Mouse (Mus musculus) CD8-positive naive resting alpha-beta T cell, adult 2 months (primary cell): ENCODE measurements at regions not wholly inside any gene's neighbourhood (a gene's known extent, or its start where the extent isn't known, plus 50 kb on each side); places are given as distances from the start of the nearest gene placed in this dataset.

Experiments used
- DNase-seq, 2 experiments: peaks; one replicate each; pipeline ENCODE4 v3.0.0; 2022; ENCODE audit warnings: low read depth in 2 of 2, low spot score in 2 of 2

DNA sequence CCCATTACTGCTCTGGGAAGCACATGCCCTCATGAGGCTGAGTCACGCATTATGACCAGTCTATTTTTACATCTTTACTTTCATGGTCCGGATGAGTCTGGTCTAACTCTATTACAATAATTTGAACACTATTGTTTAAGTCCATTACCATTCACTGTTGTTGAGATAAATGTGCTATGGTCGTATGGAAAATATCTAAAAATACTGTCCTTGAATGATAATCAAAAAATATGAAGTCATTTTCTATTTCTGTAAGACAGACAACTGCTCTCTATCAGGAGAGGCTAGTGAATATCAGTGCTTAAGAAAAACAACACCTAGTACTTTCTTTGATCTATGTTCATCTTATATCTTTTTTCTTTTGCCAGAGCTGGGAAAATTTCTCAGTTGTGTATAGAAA lies 359.6 kb upstream of the Atp2b1 start:
- DNase-seq = no peak

DNA sequence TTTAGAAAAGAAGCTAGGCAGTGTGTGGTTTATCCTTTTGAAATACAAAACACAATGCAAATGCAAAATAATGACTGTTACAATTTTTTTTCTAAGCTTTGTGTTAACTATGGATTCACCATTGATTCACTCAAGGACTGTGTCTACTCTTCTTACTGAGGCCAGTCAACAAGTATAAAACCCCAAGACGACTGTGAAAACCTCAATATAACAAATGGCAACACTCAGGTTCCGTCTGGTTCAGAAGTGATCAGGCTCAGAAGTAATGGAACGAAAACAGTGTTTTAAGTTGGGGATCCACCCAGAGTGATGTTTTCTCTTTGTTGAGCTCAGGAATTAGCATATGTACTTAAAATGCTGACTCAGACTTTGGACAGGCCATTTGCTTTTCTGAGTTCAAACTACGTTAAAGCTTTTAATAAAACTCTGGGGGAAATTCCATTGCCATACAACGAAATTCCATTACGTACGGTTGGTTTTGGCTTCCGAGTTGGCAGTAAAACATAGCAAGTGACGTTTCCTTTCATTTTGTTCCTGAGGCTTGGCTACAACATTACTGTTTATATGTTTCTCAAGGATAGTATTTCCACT lies 356.6 kb upstream of the Atp2b1 start:
- no peak for DNase-seq

DNA sequence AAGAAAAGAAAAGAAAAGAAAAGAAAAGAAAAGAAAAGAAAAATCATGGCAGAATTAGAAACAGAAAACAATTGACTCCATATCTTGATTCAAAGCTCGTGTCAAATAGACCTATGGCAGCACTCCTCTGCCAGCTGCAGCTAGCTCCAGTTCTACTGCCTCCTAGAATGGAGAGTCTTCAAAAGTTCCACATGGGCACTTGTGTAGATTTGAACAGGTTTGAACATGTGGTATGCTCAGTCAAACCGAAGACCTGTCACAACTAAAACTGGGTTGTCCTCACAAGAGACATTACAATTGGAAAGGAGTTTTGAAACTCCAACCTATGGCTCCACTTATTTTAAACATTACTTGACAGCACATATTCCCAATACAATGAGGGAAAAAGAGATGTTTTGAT lies 355.6 kb upstream of the Atp2b1 start:
- DNase-seq = no peak

DNA sequence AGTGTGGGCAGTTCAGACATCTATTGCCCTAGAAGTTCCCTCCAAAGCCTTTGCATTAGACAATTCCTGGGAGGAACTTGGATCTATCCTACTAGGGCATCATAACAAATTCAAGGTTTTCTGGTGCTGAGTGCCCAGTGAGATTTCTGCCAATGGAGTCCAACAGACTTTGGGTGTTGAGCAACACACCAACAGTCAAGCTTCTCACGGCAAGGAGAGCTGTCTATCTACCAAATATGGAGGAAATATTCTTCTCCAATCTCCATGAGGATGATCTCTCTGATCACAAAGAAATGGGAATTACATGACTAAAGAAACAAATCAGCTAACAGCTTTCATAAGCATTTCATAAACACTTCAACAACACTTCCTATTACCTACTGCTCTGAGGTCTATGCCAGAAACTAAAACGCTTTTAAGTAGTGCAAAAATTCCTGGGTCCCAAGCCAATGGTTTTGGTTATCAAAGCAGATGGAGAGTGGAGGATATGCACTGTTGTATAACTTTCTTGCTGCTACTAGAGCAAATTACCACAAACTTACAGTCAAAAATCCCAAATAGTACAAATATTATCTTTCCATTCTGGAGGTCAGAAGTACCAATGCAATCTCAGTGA lies 351.8 kb upstream of the Atp2b1 start:
- no peak for DNase-seq

DNA sequence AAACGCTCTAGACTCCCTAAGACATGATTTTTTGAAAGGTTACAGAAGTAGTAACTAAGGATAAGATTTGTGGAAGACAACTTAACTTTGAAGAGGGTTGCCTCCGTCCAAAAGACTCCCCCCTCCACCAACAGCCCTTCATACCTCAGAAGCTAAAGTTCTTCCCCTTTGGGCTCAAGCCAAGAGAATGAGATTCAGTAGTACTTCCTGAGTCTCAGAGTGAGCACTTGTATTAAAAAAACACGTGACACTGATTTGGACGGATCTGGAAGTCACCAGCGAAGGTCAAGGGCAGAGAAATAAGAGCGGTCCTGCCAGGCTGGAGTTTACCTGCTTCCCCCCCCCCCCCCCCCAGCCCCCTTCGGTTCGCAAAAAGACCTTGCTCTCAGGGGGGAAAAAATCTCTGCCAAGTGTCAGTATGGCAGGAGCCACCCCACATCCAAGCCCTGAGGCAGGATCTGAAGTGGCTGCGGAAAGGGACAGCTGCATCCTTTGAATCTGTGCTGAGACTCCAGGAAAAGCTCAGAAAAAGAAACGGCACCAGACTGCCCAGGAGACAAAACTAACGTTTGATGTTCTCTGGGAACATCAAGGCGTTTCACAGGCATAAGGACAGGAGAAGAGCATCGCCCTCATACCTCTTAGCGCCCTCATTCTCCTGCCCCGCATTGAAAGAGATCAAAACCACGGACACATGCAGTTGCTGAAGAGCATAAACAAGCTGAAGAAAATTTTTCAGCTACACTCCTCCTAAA lies 341.2 kb upstream of the Atp2b1 start:
- DNase-seq = no peak

DNA sequence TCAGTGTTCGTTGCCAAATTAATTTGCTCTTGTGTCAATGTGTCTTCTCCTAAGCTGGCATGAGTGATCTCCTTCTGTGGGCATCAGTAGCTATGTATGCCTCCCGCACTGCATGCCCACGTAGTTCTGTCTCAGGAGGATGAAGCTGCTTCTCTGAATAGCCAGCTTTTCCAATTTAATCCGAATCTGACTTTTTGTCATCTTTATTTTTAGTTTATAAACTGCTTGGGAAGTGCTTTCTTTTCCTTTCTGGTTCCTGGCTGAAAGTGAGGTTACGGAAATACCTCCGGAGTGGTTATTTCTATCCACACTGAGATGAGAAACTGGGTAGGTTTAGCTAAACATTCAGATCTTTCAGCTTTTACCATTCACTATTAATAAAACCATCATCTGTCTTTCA lies 337.2 kb upstream of the Atp2b1 start:
- DNase-seq = no peak

DNA sequence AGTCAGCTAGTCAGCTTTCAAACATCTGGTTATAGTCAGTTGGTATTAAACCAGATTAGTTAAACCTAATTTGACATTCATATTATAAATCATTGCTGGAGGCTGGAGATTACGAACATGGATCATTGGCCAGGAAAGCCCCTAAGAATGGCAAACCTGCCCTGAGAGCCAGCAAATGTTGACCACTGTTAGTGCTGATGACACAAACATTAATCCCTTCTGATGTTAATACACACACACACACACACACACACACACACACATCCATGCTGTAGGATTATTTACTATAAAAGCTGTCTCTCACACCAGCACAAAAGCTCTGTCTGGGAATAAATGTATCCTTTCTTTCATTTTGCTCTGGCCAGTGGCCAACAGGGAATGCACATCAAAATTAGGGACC lies 329.4 kb upstream of the Atp2b1 start:
- no peak for DNase-seq

DNA sequence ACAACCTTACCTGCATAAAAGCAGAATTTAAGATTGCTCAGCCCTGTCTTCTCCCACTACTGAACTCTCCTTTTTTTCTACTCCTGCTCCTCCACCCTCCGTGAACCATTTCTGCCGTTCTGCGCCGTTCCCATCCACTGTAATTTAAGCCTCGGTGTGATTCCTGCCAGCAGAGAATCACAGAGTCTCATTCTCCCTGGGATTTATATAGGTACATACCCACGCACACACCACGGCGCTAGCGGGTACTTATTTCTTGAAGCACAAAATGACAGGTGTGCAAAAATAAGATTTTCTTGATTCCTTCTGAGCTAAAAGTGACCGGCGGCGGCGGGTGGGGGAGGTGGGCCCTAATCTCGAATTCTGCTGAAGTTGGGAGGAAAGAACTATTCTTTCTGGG lies 324.5 kb upstream of the Atp2b1 start:
- DNase-seq = no peak

DNA sequence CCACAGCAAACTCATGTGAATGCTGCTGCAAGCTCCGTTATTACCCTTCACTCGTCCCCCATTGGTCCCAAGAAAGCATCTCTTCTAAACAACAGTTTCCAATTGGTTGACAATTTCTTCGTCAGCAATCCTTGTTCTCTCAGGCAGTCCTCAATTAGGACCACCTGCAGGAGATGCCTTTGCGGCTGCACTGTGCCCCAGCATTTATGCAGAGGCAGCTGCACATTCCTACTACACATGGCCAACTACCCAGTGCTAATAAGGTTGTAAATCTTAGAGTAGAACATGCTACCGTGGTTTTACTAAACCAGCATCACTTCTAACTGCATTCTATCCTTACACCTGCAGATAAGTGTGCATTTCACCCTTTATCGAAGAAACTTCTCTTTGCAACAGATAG lies 322.1 kb upstream of the Atp2b1 start:
- no peak for DNase-seq

DNA sequence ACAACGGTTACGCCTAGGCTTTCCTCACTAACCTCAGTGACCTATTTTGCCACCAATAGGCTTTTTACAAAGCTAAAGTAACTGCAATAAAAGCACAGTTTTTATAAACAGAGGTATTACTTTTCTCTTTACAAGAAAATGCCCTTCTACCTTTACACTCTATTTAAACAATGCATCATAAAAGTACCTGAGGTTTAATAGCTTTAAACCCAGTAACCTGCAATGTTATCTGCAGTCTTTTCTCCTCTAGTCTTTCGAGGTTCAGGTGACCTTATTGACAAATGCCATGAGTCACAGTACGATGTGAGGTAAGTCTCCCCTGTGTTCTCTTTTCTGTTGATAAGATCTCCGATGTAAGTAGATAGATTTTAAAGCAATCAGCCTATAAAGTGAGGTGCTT lies 320.3 kb upstream of the Atp2b1 start:
- no peak for DNase-seq

DNA sequence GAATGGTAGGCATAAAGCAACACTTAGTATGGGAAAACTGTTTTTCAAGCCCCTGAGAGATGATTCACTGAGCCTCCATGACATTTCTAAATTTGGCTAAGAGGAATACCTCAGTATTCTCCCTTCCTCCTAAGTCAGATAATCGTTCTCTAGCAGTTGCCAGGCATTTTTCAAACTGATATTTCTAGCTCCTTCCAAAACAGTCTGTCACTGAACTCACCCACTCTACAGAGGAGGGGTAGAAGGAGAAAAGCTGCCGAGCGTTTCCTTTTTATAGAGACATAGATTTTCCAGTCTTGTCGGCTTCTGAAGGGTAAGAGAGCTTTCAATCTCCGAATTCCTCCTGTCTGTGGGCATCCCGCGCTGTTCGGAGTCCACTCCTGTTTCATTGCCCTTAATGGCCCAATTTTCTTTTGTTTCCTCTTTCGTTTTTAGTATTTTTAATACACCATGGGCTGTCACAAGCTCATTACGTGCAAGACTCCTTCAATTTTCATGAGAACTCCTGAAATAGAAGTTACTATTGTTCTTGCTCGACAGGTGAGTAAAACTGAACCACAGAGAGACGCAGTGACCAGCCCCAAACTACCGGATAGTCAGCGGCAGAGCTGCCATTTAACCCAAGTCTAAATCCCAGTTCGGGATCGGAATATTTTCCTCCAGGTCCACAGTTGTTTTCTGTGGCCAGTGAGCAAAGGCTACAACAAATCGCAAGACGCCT lies 305.8 kb upstream of the Atp2b1 start:
- DNase-seq = no peak

DNA sequence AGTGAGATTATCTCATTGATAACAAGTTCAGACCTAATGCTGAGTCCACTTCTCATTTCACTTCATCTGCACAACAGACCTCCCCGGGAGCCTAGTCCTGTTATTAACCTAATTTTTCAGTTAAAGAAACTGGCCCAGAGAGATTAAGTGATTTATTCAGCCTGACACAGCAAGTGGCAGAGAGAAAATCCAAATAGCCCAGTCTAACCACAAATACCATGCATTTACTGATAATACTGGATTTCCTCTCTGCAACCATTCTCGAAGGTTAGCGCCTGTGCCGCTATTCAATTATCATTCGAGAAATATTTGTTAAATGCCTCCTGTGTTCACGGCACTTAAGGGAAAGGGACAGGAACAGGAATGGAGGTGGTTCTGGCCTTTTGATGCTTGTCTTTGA lies 303.5 kb upstream of the Atp2b1 start:
- DNase-seq = no peak

DNA sequence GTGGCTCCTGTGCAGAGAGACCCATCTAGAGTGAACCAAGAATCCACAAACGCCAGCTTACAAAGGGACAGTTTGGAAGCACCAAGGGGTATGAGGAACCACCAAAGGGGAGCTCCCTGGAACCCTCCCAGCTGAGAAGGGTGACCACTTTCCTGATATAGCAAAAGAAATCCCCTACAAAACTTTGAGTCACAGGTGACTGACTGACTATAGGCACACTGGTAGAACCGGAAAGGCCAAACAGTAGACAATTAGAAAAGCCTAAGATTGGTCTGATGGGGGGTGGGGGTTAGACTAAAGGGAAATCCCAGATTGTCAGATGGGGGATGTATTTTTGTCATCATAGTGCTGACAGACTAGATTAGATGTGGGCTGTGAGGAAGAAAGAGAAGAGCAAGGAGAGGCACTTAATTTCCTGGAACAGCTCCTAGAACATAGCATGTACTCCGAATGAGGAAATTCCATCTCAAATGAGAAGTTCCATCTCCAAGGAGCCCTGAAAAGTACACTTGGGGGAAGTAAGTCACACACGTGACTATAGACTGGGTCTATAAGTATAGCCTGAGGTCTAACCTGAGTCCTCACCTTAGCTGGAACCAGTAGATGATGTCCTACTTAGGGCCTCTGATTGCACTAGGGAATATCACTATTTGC lies 302.4 kb upstream of the Atp2b1 start:
- no peak for DNase-seq

DNA sequence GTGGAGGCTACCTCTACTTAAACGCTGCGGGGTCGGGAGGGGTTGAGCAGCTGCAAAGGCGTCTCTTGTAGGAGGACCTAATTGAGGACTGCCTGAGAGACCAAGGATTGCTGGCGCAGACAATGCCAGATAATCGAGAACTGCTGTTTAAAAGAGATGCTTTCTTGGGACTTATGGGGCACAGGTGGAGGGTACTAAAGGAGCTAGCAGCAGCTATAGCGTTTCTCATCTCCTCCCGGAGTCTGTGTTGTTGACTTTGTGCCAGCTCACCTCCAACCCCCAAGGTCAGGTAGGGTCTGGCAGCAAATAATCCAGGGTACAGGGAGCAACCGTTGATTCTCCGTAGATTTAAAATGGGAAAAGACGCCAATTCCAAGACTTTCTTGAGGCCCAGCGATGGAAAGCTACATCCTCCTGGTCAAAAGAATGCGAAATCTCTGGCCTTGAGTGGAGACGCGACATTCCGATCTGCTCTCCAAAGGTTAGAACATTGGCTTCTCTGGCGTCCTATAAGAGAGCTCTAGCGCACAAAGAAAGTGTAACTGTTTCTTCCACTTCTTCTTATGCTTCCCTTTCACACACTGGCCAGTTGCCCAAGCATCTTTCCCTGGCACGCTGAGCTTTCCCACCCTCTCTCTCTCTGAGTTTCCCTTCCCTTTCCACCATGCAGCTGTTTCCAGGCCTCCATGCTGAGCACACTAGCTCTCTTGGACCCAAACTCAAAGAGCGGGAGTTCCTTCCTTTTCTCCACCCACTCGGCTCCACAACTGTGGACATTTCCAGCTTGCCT lies 295.3 kb upstream of the Atp2b1 start:
- no peak for DNase-seq

DNA sequence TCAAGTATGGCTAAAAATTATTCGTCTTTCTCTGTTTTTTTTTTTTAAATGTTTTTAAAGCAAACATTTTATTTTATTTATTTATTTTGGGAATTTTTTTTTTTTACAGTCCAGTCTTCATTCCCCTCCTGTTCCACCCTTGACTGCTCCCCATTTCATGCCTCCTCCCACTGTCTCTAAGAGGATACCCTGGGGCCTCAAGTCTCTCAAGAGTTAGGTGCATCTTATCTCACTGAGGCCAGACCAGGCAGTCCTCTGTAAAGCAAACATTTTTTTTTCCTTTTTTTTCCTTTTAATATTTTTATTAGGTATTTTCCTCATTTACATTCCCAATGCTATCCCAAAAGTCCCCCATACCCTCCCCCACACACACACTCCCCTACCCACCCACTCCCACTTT lies 290.1 kb upstream of the Atp2b1 start:
- DNase-seq = no peak

DNA sequence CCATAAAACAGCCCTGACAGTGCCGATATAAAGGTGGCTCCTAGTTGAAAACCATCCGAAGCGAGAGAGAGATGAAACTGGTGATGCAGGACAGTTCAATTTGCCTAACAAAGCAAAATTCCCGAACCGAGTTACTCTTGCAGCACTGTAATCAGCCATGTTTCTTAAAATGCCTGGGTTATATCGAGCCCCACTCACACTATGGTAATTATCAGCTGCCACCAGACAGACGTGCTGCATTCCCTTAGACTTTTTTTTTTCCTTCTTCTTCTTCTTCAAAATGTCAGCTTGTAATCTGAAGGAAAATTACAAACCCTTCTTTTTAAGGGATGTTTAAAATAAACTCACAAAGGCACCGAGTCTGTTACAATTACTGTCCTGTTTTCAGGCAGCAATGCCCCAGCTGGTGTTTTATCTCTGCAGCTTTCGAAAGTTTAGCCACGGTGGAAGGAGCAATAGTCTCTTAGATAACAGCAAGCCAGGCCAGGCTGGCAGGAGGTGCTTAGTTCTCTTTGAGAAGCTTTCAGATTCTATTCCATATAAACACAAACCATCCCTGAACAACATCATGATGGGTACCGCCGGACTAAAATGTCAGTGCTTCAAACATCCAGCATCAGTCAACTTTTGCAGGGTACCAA lies 289.4 kb upstream of the Atp2b1 start:
- no peak for DNase-seq

DNA sequence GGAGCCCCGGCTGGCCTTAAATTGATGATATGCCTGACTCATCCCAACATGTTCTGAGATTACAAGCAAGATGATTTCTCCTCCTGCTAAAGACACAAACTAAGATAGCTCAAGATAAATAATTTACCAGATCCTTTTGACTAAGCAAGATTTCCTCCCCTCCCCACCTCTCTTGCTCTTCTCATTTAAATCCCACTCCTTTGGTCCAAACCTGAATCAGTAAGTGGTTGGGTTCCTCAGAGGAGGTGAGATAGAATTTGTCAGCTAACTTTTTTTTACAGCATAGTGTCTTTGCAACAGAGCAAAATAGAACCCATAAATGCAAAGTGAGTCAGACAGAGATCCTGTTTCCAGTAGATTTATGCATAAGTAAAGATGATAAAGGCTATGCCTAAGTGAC lies 286.0 kb upstream of the Atp2b1 start:
- no peak for DNase-seq

DNA sequence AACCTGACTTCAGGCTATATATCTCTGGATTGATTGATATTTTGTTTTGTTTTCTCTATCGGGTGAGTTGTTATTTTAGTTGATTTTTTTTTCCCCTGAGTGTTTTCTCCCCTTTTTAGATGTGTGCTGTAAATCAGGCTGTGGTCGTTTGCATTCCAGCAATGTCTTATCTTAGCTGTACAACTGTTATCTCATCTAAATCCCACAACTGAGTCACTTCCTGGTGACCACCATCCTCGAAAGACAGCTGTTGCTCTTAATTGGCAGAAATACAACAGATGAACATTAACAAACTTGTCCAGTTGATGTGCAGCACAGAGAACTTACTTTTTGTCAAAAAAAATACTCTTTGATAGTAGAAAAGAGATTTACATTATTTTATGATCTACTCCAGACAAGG lies 285.0 kb upstream of the Atp2b1 start:
- no peak for DNase-seq

DNA sequence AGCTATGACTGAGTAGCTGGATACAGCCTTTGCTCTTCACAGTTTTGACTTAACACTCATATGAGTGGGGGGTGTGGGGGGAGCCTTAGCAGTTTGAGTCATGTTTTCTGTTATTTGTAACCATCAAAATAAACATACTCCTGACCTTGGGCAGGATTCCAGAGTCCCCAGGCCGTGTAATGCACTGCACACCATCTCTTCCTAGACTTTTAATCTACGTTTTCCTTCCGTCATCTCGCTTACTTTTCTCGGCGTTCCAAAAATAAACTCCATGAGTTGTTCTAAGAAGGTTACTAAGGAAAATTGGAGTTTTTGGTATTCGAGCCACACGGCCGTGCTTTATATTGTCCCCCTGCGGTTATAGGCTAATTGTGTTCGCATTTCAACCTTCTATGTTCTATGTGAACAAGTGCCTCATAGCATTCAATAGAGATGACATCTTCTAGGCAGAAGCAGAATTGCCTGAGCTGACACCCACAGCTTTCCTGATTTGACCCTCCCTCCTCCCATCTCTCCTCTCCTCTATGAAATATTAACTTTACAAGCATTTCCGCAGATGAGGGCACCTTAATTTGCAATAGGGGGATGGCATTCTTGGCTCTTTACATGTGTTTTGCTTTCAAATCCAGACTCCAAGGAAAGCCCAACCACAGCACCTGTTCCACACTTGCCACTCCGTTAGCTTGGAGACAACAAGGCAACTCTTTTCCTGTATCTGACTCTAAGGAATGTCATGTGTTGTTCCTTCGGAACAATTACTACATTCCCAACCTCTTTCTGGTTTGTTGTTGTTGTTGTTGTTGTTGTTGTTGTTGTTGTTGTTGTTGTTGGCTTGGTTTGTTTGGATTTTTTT lies 276.2 kb upstream of the Atp2b1 start:
- no peak for DNase-seq
